14 mouse cellular contexts compared by ENCODE assay signal in the genomic region with DNA sequence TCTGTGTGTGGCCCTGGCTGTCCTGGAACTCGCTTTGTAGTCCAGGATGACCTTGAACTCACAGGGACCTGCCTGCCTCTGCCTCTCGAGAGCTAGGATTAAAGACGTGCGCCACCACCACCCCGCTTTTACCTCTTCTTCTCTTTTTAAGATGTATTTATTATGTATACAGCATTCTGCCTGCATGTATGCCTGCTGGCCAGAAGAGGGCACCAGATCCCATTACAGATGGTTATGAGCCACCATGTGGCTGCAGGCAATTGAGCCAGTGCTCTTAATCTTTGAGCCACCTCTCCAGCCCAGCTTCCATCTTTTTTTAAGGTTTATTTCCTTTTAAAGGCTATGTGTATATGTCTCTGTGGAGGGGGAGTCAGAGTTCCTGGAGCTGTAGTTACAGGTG. TPM values are rescaled to one million over a fixed set of nuclear protein-coding genes. Genes with fewer than 3 reads are reported as not detected.
DNase-seq lines count a peak whose midpoint lies in the region; ATAC-seq and TF ChIP-seq lines count a peak whose summit lies in the region.
"Had no signal": no experiment of that assay in that cellular context is flagged by ENCODE, and none has a peak within 500 bp of the region (broad histone marks: within the 10 kb centered on the region; RNA-seq: fewer than 3 reads in every experiment).

No protein-coding gene starts in this region.

- no peak overlapping the region for H3K4me2 ChIP-seq in liver, embryonic 12.5 days
- no peak overlapping the region for H3K4me2 ChIP-seq in CH12.LX (ENCODE audit: insufficient read depth, low read depth, poor library complexity, severe bottlenecking)
- H3K4me2 ChIP-seq: heart, embryonic 15.5 days; lung, embryonic 15.5 days had no signal

- H3K9ac ChIP-seq in liver, embryonic 12.5 days = no peak overlapping the region
- no peak overlapping the region for H3K9ac ChIP-seq in CH12.LX (ENCODE audit: insufficient read depth, low read depth)
- H3K9ac ChIP-seq: heart, embryonic 15.5 days; lung, embryonic 15.5 days had no signal

- no peaks in the 10 kb centered on the region for H3K27me3 ChIP-seq in liver, embryonic 12.5 days (replicated peaks)
- no peaks in the 10 kb centered on the region for H3K27me3 ChIP-seq in CH12.LX (replicated peaks)
- H3K27me3 ChIP-seq: heart, embryonic 15.5 days; lung, embryonic 15.5 days had no signal

- no peak for TF ChIP-seq EP300 in CH12.LX (IDR thresholded peaks at IDR 0.05; ENCODE audit: low read length)

- TF ChIP-seq CTCF in CH12.LX (conservative IDR thresholded peaks at IDR 0.05 in 1 of 2, IDR thresholded peaks at IDR 0.05 in 1 of 2; ENCODE audit: low read depth in 2 of 2, low read length in 2 of 2) = peak; percentile 25 to 64; a peak in 2 of 4 replicates

- intact Hi-C loops in left cerebral cortex, postnatal 36 days (cut with DNase I) = loop anchor here (10.0 kb wide), 1 partner anchor 1801 kb away; no protein-coding TSS in a partner anchor

- dilution Hi-C loops in CH12.LX (cut with MboI; ENCODE audit: extremely low pct_ligation_motif_present, extremely low pct_unique_long_range_greater_than_20kb, low sequenced_read_pairs) = no loop called here

- in situ Hi-C loops in CH12.LX (cut with MboI; ENCODE audit: low pct_ligation_motif_present, low pct_unique_long_range_greater_than_20kb, low sequenced_read_pairs) = no loop called here

- ATAC-seq in liver, embryonic 12.5 days = no peak
- peak; percentile 18; the same call in 1 of the 2 replicates for ATAC-seq in granulocyte monocyte progenitor cell, adult 5-6 weeks (replicated peaks; ENCODE audit: poor library complexity, severe bottlenecking)
- ATAC-seq in monocyte, adult 5-6 weeks (replicated peaks; ENCODE audit: insufficient number of reproducible peaks, low FRiP score, low TSS enrichment, poor library complexity, severe bottlenecking) = no peak

- no peak overlapping the region for H3K4me3 ChIP-seq in liver, embryonic 12.5 days
- no peak overlapping the region for H3K4me3 ChIP-seq in CH12.LX (replicated peaks in 1 of 3; ENCODE audit: low read depth in 2 of 3, low read length in 2 of 3, poor library complexity in 1 of 3)
- H3K4me3 ChIP-seq: erythroblast, embryonic 14.5 days; heart, embryonic 15.5 days; lung, embryonic 15.5 days had no signal

- H3K36me3 ChIP-seq in liver, embryonic 12.5 days = peaks cover 53% of the 10 kb centered on the region
- peaks cover 21 to 34% of the 10 kb centered on the region in 2 experiments for H3K36me3 ChIP-seq in CH12.LX (replicated peaks in 1 of 2; ENCODE audit: control insufficient read depth in 1 of 2, insufficient read depth in 1 of 2, low read length in 1 of 2)

- H3K79me2 ChIP-seq in CH12.LX (replicated peaks; ENCODE audit: control insufficient read depth, extremely low read depth, insufficient read depth, poor library complexity, severe bottlenecking) = no peaks in the 10 kb centered on the region

- peak; percentile 21 for DNase-seq in embryo, embryonic 10 days (ENCODE audit: low spot score)
- no peak for DNase-seq in embryo, embryonic 9.5 days (ENCODE audit: extremely low spot score)
- DNase-seq in liver (peak; percentile 40), CH12.LX (ENCODE audit: extremely low read depth) (peak; percentile 21)
- DNase-seq in left cerebral cortex, postnatal 36 days (ENCODE audit: low spot score in 2 of 2) = no peak
- DNase-seq: adrenal gland, adult 2 months; cerebellum, adult 9-10 months; kidney, adult 8-10 months had no signal

- H3K9me3 ChIP-seq in liver, embryonic 12.5 days (replicated peaks) = 0 out of 2 replicates have a peak, but pooled peaks cover 14% of the 10 kb centered on the region
- H3K9me3 ChIP-seq in CH12.LX (replicated peaks; ENCODE audit: low read length) = peaks cover 20% of the 10 kb centered on the region
- H3K9me3 ChIP-seq: lung, embryonic 15.5 days had no signal

- H3K27ac ChIP-seq in liver, embryonic 12.5 days = no peak overlapping the region
- H3K27ac ChIP-seq in CH12.LX (ENCODE audit: insufficient read depth, low read depth) = no peak overlapping the region
- H3K27ac ChIP-seq: heart, embryonic 15.5 days; lung, embryonic 15.5 days had no signal

- WGBS in liver, embryonic 12.5 days (ENCODE audit: insufficient replicate concordance) = 69% methylated on average over 5 of the region's 5 CpGs

- no peaks in the 10 kb centered on the region for H3K4me1 ChIP-seq in liver, embryonic 12.5 days
- peaks cover 5 to 21% of the 10 kb centered on the region in 2 experiments for H3K4me1 ChIP-seq in CH12.LX (ENCODE audit: control insufficient read depth in 1 of 2, insufficient read depth in 2 of 2)
- H3K4me1 ChIP-seq: lung, embryonic 15.5 days had no signal

- peak; percentile 40 for TF ChIP-seq RAD21 in CH12.LX (IDR thresholded peaks at IDR 0.05; ENCODE audit: low read depth, low read length)

- TF ChIP-seq POLR2A in CH12.LX (IDR thresholded peaks at IDR 0.05; ENCODE audit: low read depth, low read length) = no peak

TF ChIP-seq in CH12.LX, 34 proteins besides CTCF, POLR2A, EP300 and RAD21:
- TF ChIP-seq TCF12 (IDR thresholded peaks at IDR 0.05; ENCODE audit: low read depth, low read length) = no peak
- TF ChIP-seq USF2 (conservative IDR thresholded peaks at IDR 0.05; ENCODE audit: low read depth, low read length) = no peak
- no peak for TF ChIP-seq ZC3H11A (IDR thresholded peaks at IDR 0.05; ENCODE audit: low read depth, low read length)
- no peak for TF ChIP-seq BHLHE40 (IDR thresholded peaks at IDR 0.05; ENCODE audit: low read depth, low read length)
- TF ChIP-seq MYC (IDR thresholded peaks at IDR 0.05; ENCODE audit: low read depth, low read length) = peak; percentile 46; the same call in 1 of the 2 replicates
TF ChIP-seq in CH12.LX: peak in this region for 1.

RNA-seq across cellular contexts. Expression of a gene that starts 4.2 kb away (rescaled TPM):
- not detected in 2 replicates for polyA plus RNA-seq in liver, embryonic 12.5 days (2016; fragmentation: Nextera tagmentation; extraction: Ambion mirVana)
- total RNA-seq in CH12.LX (2012; rRNA removed) (not detected in 2 replicates), CH12.LX (2014; rRNA removed) (not detected in 2 replicates)
- 0.15 and 0.17 TPM in 2 replicates for polyA plus RNA-seq in CH12.LX (2012; ENCODE audit: insufficient read length, low read depth)
- total RNA-seq in granulocyte monocyte progenitor cell, adult 5-6 weeks (2014; fragmentation: Nextera tagmentation) = not detected in 2 replicates
- 0.52 TPM in 1 of 2 replicates, not detected in the other for total RNA-seq in granulocyte monocyte progenitor cell, adult 5-6 weeks (2017)
- under 1 TPM in 1 of 2 experiments, not detected in 1; 0.27 TPM for total RNA-seq in left cerebral cortex, postnatal 36 days (2021)
- not detected in 3 replicates for total RNA-seq in monocyte, adult 5-6 weeks (2017)
- total RNA-seq: adrenal gland, adult 2 months had no signal
- polyA plus RNA-seq: heart, embryonic 15.5 days had no signal

RNA-seq across cellular contexts. Expression of a gene that starts 25.0 kb away (rescaled TPM):
- polyA plus RNA-seq in liver, embryonic 12.5 days (2016; fragmentation: Nextera tagmentation; extraction: Ambion mirVana) = 132 and 135 TPM in 2 replicates
- total RNA-seq in CH12.LX (2012; rRNA removed) = 73.8 and 89.4 TPM in 2 replicates
- total RNA-seq in CH12.LX (2014; rRNA removed) = 96.2 and 99.7 TPM in 2 replicates
- polyA plus RNA-seq in CH12.LX (2012; ENCODE audit: insufficient read length, low read depth) = 241 and 324 TPM in 2 replicates
- total RNA-seq in granulocyte monocyte progenitor cell, adult 5-6 weeks (2014; fragmentation: Nextera tagmentation) = 77.6 and 89.6 TPM in 2 replicates
- 97.7 and 112 TPM in 2 replicates for total RNA-seq in granulocyte monocyte progenitor cell, adult 5-6 weeks (2017)
- 10 to 100 TPM; 61.3 to 63.9 TPM for total RNA-seq in left cerebral cortex, postnatal 36 days (2021)
- 82.2 to 112 TPM (median 94.4 TPM) in 3 replicates for total RNA-seq in monocyte, adult 5-6 weeks (2017)

RNA-seq across cellular contexts. Expression of a gene that starts 25.8 kb away (rescaled TPM):
- 180 and 189 TPM in 2 replicates for polyA plus RNA-seq in liver, embryonic 12.5 days (2016; fragmentation: Nextera tagmentation; extraction: Ambion mirVana)
- 12.9 and 13.8 TPM in 2 replicates for total RNA-seq in CH12.LX (2012; rRNA removed)
- total RNA-seq in CH12.LX (2014; rRNA removed) = 21.0 and 21.5 TPM in 2 replicates
- polyA plus RNA-seq in CH12.LX (2012; ENCODE audit: insufficient read length, low read depth) = 16.3 and 17.1 TPM in 2 replicates
- total RNA-seq in granulocyte monocyte progenitor cell, adult 5-6 weeks (2014; fragmentation: Nextera tagmentation) = 16.1 and 17.3 TPM in 2 replicates
- total RNA-seq in granulocyte monocyte progenitor cell, adult 5-6 weeks (2017) = 11.9 and 15.1 TPM in 2 replicates
- total RNA-seq in left cerebral cortex, postnatal 36 days (2021) = 10 to 100 TPM; 18.9 to 21.1 TPM
- 7.1 to 10.6 TPM (median 9.0 TPM) in 3 replicates for total RNA-seq in monocyte, adult 5-6 weeks (2017)

RNA-seq across cellular contexts. Expression of a gene that starts 46.8 kb away (rescaled TPM):
- 18.6 and 19.2 TPM in 2 replicates for polyA plus RNA-seq in liver, embryonic 12.5 days (2016; fragmentation: Nextera tagmentation; extraction: Ambion mirVana)
- 20.6 and 21.7 TPM in 2 replicates for total RNA-seq in CH12.LX (2012; rRNA removed)
- 19.3 and 21.4 TPM in 2 replicates for total RNA-seq in CH12.LX (2014; rRNA removed)
- 10.0 and 12.5 TPM in 2 replicates for polyA plus RNA-seq in CH12.LX (2012; ENCODE audit: insufficient read length, low read depth)
- 25.7 and 31.9 TPM in 2 replicates for total RNA-seq in granulocyte monocyte progenitor cell, adult 5-6 weeks (2014; fragmentation: Nextera tagmentation)
- total RNA-seq in granulocyte monocyte progenitor cell, adult 5-6 weeks (2017) = 16.7 and 17.1 TPM in 2 replicates
- 10 to 100 TPM; 20.3 to 26.5 TPM for total RNA-seq in left cerebral cortex, postnatal 36 days (2021)
- total RNA-seq in monocyte, adult 5-6 weeks (2017) = 37.3 to 59.4 TPM (median 39.0 TPM) in 3 replicates

Comparison
In these comparisons a context has a peak if more than half of its experiments do, and no peak if none do; other contexts are left out.
1. DNase-seq: peak in embryo, embryonic 10 days (single experiment), liver (single experiment) and CH12.LX (single experiment); none in embryo, embryonic 9.5 days (single experiment) and left cerebral cortex, postnatal 36 days (0 of 2).